Mouse (Mus musculus): ENCODE results near the gene Peak1. TPM values are rescaled to one million over a fixed set of nuclear protein-coding genes. Genes with fewer than 3 reads are reported as not detected.
"Not testable (repeated sequence)": the region's sequence is repeated elsewhere in the genome, so short reads cannot be mapped to it uniquely, and the experiment has no call there.

Gene Peak1
- polyA plus RNA-seq, 1 experiment from 2014 or later = 5.4 TPM

DNA sequence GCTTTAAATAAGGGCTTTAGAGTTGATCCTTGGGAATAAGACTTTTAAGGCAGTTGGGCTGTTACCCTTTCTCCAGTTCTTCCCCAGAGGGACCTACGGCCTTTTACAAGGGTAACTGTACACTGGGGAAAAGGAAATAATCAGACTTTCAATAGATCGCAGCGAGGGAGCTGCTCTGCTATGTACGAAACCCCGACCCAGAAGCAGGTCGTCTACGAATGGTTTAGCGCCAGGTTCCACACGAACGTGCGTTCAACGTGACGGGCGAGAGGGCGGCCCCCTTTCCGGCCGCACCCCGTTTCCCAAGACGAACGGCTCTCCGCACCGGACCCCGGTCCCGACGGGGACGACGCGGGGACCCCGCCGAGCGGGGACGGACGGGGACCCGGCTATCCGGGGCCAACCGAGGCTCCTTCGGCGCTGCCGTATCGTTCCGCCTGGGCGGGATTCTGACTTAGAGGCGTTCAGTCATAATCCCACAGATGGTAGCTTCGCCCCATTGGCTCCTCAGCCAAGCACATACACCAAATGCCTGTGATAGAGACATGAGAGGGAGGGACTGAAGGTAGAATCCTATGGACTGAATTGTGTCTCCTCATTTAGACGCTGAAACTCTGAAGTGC lies 194.3 kb downstream of the Peak1 start:
- Histone ChIP-seq H3K4me3 (peak overlapping the region; percentile 15), H3K4me2 (peak overlapping the region; percentile 34)
- not testable (repeated sequence) for H3K27me3 ChIP-seq; H3K4me1 ChIP-seq (replicated peaks); H3K9ac ChIP-seq; H3K36me3 ChIP-seq; H3K9me3 ChIP-seq; H3K27ac ChIP-seq
- peak; percentile 100 for ATAC-seq (ENCODE audit: low FRiP score)
- 29% methylated on average over 45 of the region's 45 CpGs for WGBS

DNA sequence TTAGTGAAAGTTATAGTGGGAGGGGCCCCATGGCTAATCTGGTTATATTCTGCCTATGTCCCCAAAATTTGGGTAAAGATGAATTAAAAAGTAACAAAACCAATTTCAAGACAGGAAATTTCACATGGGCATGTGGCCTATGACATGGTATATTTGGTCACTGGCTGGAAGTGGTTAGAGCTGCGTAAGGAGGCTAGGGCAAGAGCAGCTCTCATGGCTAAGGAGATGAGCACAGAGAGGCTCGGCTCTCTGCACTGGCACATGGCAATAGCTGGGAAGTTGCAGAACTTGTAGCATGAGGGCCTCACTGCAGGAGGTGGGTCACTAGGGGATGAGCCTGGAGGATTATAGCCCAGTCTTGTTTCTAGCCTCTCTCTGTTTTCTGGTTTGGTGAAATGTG lies 199.0 kb downstream of the Peak1 start:
- no peak for ATAC-seq (ENCODE audit: low FRiP score)
- Histone ChIP-seq H3K27me3 (0 out of 2 replicates have a peak, but pooled peaks cover 6% of the 10 kb centered on the region), H3K9me3 (no peaks in the 10 kb centered on the region), H3K4me3 (no peak overlapping the region), H3K4me2 (no peak overlapping the region), H3K36me3 (no peaks in the 10 kb centered on the region), H3K27ac (no peak overlapping the region), H3K9ac (no peak overlapping the region), H3K4me1 (replicated peaks) (peaks cover 7% of the 10 kb centered on the region)
- WGBS = 86% methylated on average over 2 of the region's 2 CpGs

DNA sequence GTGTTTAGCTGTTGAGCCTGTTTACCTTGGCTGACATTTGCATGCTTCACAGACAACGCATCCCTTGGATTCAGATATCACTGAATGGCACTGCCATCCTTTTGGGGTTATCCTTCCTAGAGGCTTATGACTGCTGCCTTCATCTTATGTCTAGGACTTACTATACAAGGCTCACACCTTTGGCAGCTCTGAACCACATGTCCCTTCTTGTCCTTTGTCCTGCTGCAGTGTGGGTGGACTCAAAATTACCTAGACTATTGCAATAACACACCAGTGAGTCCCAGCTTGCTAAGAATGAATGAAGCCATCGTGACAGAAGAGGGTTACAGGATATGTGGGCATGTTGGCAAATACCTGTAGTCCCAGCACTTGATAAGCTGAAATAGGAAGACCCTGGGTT lies 199.8 kb downstream of the Peak1 start:
- Histone ChIP-seq H3K9me3 (no peaks in the 10 kb centered on the region), H3K36me3 (no peaks in the 10 kb centered on the region), H3K27ac (no peak overlapping the region), H3K4me2 (no peak overlapping the region), H3K27me3 (0 out of 2 replicates have a peak, but pooled peaks cover 6% of the 10 kb centered on the region), H3K4me1 (replicated peaks) (peaks cover 12% of the 10 kb centered on the region), H3K9ac (no peak overlapping the region), H3K4me3 (no peak overlapping the region)
- ATAC-seq (ENCODE audit: low FRiP score) = no peak
- 92% methylated on average over 2 of the region's 2 CpGs for WGBS

DNA sequence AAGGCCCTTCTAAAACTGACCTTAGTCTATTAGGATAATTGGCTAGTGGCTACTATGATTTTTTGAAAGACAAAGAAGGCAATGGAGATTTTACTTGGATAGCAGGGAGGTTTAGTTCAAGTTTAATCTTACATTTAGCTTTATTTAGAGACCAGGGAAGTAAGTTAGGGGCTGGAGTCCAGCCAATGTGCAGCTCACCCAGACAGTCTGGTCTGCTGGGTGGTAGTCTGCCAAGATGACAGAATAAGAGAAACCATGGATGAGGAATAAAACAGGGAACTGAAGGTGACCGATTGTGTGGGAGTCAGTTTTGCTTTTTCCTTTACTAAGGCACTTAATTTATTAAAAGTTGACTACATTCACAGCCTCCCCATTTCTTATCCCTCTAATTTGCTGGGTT lies 200.5 kb downstream of the Peak1 start:
- peaks cover 12% of the 10 kb centered on the region for H3K4me1 ChIP-seq (replicated peaks)
- ATAC-seq (ENCODE audit: low FRiP score) = no peak
- H3K27me3 ChIP-seq = 0 out of 2 replicates have a peak, but pooled peaks cover 2% of the 10 kb centered on the region
- no peaks in the 10 kb centered on the region for H3K36me3 ChIP-seq
- no peaks in the 10 kb centered on the region for H3K9me3 ChIP-seq
- H3K9ac ChIP-seq = no peak overlapping the region
- H3K4me3 ChIP-seq = no peak overlapping the region
- 96% methylated on average over 1 of the region's 1 CpGs for WGBS
- no peak overlapping the region for H3K27ac ChIP-seq
- no peak overlapping the region for H3K4me2 ChIP-seq

DNA sequence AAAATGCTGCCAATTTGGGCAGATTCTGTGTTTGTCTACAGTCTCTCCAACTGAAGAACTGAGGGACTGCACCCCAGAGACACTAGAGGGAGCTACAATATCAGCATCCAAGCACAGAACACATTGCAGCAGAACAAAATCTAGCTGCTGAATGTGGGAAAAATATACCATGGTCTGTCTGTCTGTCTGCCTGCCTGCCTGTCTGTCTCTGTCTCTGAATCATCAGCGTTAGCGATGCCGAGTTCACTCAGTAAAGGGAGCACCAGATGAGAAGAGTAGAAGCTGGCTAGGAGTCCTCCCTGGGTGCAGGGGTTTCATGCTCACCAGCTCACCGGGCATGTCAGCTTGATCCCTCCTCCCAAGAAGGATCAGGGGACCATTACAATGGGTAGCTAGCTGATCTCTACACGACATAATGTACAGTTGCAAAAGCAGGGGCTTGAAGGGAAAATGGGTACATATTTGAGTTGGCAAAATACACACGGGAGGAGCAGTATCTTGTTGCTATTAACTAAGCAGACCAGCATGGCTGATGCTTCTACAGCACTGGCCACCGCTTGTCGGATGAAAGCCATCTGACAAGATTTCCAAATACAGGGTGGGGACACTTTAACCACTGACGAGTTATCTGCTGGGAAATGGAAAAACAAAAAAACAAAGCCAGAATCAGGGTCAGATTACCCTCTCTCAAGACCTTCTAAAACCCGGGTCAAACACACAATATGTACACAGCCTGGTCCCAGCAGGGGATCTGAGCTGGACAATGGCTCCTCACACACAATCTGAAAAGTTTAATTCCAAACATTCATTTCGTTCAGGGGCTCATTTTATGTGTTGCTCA lies 204.2 kb downstream of the Peak1 start:
- Histone ChIP-seq H3K27ac (peak overlapping the region; percentile 62), H3K4me2 (peak overlapping the region; percentile 56), H3K4me1 (replicated peaks) (peaks cover 12% of the 10 kb centered on the region), H3K4me3 (peak overlapping the region; percentile 32), H3K36me3 (no peaks in the 10 kb centered on the region), H3K9ac (peak overlapping the region; percentile 67), H3K27me3 (no peaks in the 10 kb centered on the region), H3K9me3 (no peaks in the 10 kb centered on the region)
- ATAC-seq (ENCODE audit: low FRiP score) = peak; percentile 74
- 7% methylated on average over 11 of the region's 11 CpGs for WGBS

DNA sequence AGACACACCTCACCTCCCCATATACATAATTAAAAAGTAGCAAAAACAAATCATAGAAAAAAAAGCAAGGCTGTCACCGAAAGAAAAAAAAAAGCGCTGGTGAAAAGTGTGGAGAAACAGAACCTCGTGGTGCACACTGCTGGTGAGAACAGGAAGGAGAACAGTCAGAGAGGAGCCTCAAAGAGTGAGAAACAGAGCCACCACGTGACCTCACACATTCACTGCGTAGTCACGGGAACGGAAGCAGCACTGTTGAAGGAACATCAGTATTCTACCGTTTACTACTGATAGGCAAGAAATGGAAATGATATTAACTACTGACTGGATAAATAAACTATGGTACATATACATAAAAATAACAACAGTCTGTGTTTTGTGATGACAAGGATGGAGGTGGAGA lies 209.1 kb downstream of the Peak1 start:
- WGBS = 88% methylated on average over 8 of the region's 8 CpGs
- peaks cover 6% of the 10 kb centered on the region; the same call in 1 of the 2 replicates for H3K36me3 ChIP-seq

DNA sequence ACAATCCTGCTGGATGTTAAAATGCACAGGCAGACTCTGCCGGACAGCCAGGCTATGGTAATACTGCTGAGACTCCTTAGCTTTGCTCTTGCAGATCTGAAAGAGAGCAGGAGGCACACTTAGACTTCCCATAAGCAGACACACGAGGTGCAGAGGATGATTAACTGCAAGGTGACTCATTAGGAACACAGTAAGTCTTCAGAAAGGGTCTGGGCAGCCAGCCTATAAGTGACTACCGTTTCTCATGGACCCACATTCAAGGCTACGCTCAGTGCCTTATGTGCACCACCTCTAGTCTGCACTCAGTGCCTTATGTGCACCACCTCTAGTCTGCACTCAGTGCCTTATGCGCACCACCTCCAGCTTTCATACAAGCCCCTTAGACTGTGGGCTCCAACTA lies 210.4 kb downstream of the Peak1 start:
- Histone ChIP-seq H3K4me1 (replicated peaks) (no peaks in the 10 kb centered on the region), H3K27me3 (no peaks in the 10 kb centered on the region), H3K9ac (no peak overlapping the region), H3K36me3 (peaks cover 6% of the 10 kb centered on the region; the same call in 1 of the 2 replicates), H3K4me2 (no peak overlapping the region), H3K27ac (no peak overlapping the region), H3K4me3 (no peak overlapping the region), H3K9me3 (no peaks in the 10 kb centered on the region)
- ATAC-seq (ENCODE audit: low FRiP score) = no peak
- 88% methylated on average over 5 of the region's 5 CpGs for WGBS

More for the DNA sequence above, 209.1 kb downstream of the Peak1 start:
- Histone ChIP-seq H3K9me3 (no peaks in the 10 kb centered on the region), H3K27me3 (no peaks in the 10 kb centered on the region), H3K4me1 (replicated peaks) (peaks cover 5% of the 10 kb centered on the region), H3K4me2 (no peak overlapping the region), H3K4me3 (no peak overlapping the region), H3K9ac (no peak overlapping the region), H3K27ac (no peak overlapping the region)
- no peak for ATAC-seq (ENCODE audit: low FRiP score)

DNA sequence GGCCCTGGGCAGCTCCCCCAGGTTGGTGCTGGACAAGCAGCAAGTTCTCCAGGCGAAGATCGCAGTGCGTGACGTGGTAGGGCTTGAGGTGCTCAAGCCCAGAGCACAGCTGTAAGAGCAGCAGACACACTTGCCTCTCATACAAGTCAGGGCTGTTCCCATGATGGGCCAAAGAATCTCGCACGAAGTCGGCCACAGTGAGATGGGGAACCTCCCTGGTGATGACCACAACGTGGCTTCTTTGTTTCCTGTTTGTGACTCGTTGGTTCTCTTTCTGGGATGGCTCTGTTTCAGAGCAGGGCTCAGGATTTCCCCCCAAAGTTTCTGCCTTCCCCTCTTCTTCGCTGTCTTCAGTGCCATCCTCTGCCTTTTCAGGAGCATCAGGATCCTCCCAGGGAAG lies 210.8 kb downstream of the Peak1 start:
- H3K4me1 ChIP-seq (replicated peaks) = no peaks in the 10 kb centered on the region
- no peak overlapping the region for H3K4me3 ChIP-seq
- H3K9me3 ChIP-seq = no peaks in the 10 kb centered on the region
- H3K4me2 ChIP-seq = no peak overlapping the region
- no peak overlapping the region for H3K27ac ChIP-seq
- H3K36me3 ChIP-seq = peaks cover 6% of the 10 kb centered on the region; the same call in 1 of the 2 replicates
- WGBS = 93% methylated on average over 10 of the region's 10 CpGs
- no peak overlapping the region for H3K9ac ChIP-seq
- H3K27me3 ChIP-seq = no peaks in the 10 kb centered on the region
- no peak for ATAC-seq (ENCODE audit: low FRiP score)

DNA sequence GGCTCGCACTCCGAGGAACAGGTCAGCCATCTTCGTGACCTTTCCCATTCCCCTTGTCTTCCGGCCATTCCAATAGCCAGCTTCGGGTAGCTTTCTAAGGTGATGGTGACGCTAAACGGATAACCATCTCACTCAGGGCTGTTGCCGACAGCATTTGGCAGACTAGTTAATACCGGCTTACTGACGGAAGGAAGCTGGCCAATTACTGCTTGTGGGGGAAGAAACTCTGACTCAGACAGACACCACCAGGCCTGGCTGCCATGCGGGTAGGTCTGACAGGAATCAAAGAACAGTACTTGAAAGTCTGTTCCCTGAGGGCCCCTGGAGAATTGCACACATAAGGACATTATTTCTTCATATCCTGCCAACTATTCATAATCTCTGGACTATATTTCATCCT lies 212.5 kb downstream of the Peak1 start:
- Histone ChIP-seq H3K27ac (no peak overlapping the region), H3K4me3 (no peak overlapping the region), H3K36me3 (peaks cover 6% of the 10 kb centered on the region; the same call in 1 of the 2 replicates), H3K9ac (no peak overlapping the region), H3K9me3 (no peaks in the 10 kb centered on the region), H3K27me3 (no peaks in the 10 kb centered on the region), H3K4me1 (replicated peaks) (peaks cover 5% of the 10 kb centered on the region), H3K4me2 (no peak overlapping the region)
- no peak for ATAC-seq (ENCODE audit: low FRiP score)
- 83% methylated on average over 11 of the region's 11 CpGs for WGBS

DNA sequence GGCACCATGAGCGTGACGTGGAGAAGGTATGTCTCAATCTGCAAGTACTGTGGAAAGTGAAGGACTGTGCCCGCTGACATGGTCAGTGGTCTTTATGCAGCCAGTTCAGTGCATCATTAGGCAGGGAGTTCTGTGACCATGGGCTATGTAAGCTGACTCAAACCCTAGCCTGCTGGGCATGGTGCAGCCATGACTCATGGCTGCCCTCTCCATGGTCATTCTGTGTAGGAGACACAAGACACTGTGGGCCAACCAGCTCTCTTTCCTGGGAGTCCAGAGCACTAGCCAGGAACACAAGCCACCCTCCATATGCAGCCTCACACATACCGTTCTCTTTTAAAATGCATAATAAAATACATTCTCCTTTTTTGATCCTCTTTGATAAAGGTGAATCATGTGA lies 213.6 kb downstream of the Peak1 start:
- Histone ChIP-seq H3K4me1 (replicated peaks) (peaks cover 5% of the 10 kb centered on the region), H3K36me3 (peaks cover 6% of the 10 kb centered on the region; the same call in 1 of the 2 replicates), H3K9ac (no peak overlapping the region), H3K27ac (no peak overlapping the region), H3K9me3 (no peaks in the 10 kb centered on the region), H3K4me2 (no peak overlapping the region), H3K27me3 (no peaks in the 10 kb centered on the region), H3K4me3 (no peak overlapping the region)
- 97% methylated on average over 4 of the region's 4 CpGs for WGBS
- no peak for ATAC-seq (ENCODE audit: low FRiP score)

DNA sequence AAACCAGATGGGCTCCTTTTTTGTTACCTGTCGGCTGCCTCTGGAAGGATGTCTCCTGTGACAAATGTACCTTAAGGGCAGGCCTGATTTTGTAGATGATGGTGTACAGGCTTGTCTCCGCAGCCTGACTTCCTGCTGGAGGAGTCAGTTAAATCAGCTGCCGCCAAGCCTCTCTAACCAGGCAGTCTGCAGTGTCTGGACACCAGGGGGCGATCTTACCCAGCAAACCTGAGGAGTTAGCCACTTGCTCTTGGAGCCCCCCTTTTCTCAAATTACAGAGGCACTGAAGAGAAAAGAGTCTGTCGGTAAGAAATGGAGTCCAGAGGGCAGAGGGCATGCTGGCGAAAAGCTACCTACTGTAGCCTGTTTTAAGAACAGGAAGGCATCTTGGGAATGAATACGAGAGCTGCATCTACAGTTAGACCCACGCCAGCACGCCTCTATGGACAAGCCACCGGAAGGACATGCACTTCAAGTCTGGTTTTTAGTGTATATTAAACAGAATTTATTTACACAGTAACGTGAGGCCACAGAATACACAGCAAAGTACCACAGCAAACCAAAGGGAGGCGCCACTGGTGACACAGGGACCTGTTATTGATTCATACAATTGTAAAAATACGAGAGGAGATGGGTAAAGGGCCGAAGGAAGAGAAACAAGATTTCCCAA lies 217.1 kb downstream of the Peak1 start:
- peak; percentile 57; the same call in 1 of the 2 replicates for ATAC-seq (ENCODE audit: low FRiP score)
- H3K4me3 ChIP-seq = no peak overlapping the region

DNA sequence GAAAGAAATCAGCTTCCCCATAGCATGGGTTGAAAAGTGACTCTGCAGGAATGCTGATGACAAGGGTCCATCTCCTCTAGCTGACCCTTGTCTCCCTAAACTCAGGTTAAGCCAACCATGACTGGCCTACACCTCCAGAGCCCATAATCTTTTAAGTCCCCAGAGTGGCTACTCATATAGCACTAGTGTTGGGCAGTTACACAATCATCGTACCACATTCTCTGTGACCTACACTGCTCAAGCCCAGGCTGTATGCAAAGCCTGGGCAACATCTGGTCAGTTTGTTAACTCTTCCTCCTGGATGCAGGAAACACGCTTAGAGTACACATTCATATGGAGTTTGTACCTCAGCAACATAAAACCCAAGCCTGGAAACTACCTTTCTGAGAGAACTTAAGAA lies 217.7 kb downstream of the Peak1 start:
- no peak overlapping the region for H3K9ac ChIP-seq
- H3K9me3 ChIP-seq = no peaks in the 10 kb centered on the region
- H3K36me3 ChIP-seq = no peaks in the 10 kb centered on the region
- ATAC-seq (ENCODE audit: low FRiP score) = no peak
- no peak overlapping the region for H3K27ac ChIP-seq
- H3K27me3 ChIP-seq = no peaks in the 10 kb centered on the region
- WGBS = 63% methylated on average over 2 of the region's 2 CpGs
- no peak overlapping the region for H3K4me2 ChIP-seq
- H3K4me1 ChIP-seq (replicated peaks) = peaks cover 13% of the 10 kb centered on the region
- H3K4me3 ChIP-seq = no peak overlapping the region

More for the DNA sequence above, 217.1 kb downstream of the Peak1 start:
- Histone ChIP-seq H3K4me2 (no peak overlapping the region), H3K27ac (no peak overlapping the region), H3K36me3 (peaks cover 3% of the 10 kb centered on the region; the same call in 1 of the 2 replicates), H3K9ac (no peak overlapping the region), H3K4me1 (replicated peaks) (peaks cover 7% of the 10 kb centered on the region), H3K9me3 (no peaks in the 10 kb centered on the region), H3K27me3 (no peaks in the 10 kb centered on the region)
- WGBS = 42% methylated on average over 14 of the region's 14 CpGs

Measured in hindbrain, embryonic 13.5 days (tissue).